Mouse (Mus musculus): Measurements from ENCODE around the gene Sycp2. TPM values are rescaled to one million over a fixed set of nuclear protein-coding genes. Genes with fewer than 3 reads are reported as not detected.

Gene Sycp2
- polyA plus RNA-seq, 1 experiment from 2014 or later, result 0.09 TPM

GRCm38 (mm10) chr2:178326750-178327465 is 80.6 kb downstream of the Sycp2 start:
- Histone ChIP-seq H3K4me3 (ENCODE audit: low read depth, low read length) (no peak overlapping the region), H3K36me3 (ENCODE audit: control insufficient read depth, insufficient read depth, low read length) (no peaks in the 10 kb centered on the region), H3K4me1 (ENCODE audit: control insufficient read depth, insufficient read depth, low read length) (peaks cover 5% of the 10 kb centered on the region), H3K27me3 (ENCODE audit: control insufficient read depth, insufficient read depth, low read length) (no peaks in the 10 kb centered on the region), H3K9ac (ENCODE audit: low read length) (no peak overlapping the region; the same call in none of the 2 replicates), H3K9me3 (ENCODE audit: control insufficient read depth, low read length) (no peaks in the 10 kb centered on the region), H3K4me2 (ENCODE audit: low read depth) (no peak overlapping the region), H3K27ac (ENCODE audit: low read depth, low read length) (peak overlapping the region; percentile 8; the same call in 1 of the 2 replicates)
- DNase-seq (ENCODE audit: low spot score) (no peak), ATAC-seq (ENCODE audit: insufficient read depth, low FRiP score, low TSS enrichment) (peak; percentile 31; the same call in 1 of the 2 replicates)
- WGBS, result 22% methylated on average over 5 of the region's 5 CpGs

- no peaks in the 10 kb centered on the region for H3K36me3 ChIP-seq (ENCODE audit: control insufficient read depth, insufficient read depth, low read length)
- H3K9me3 ChIP-seq (ENCODE audit: control insufficient read depth, low read length), result no peaks in the 10 kb centered on the region
- ATAC-seq (ENCODE audit: insufficient read depth, low FRiP score, low TSS enrichment) (no peak), DNase-seq (ENCODE audit: low spot score) (no peak)
- no peak overlapping the region for H3K4me3 ChIP-seq (ENCODE audit: low read depth, low read length)
- H3K9ac ChIP-seq (ENCODE audit: low read length), result no peak overlapping the region
- WGBS, result 96% methylated on average over 10 of the region's 10 CpGs
- H3K27me3 ChIP-seq (ENCODE audit: control insufficient read depth, insufficient read depth, low read length), result no peaks in the 10 kb centered on the region
- peaks cover 5% of the 10 kb centered on the region for H3K4me1 ChIP-seq (ENCODE audit: control insufficient read depth, insufficient read depth, low read length)
- H3K27ac ChIP-seq (ENCODE audit: low read depth, low read length), result no peak overlapping the region
- no peak overlapping the region for H3K4me2 ChIP-seq (ENCODE audit: low read depth)
Measured at GRCm38 (mm10) chr2:178326067-178326466, 81.4 kb downstream of the Sycp2 start.

GRCm38 (mm10) chr2:178324818-178325217 is 82.7 kb downstream of the Sycp2 start:
- no peak overlapping the region for H3K4me3 ChIP-seq (ENCODE audit: low read depth, low read length)
- no peak for DNase-seq (ENCODE audit: low spot score)
- no peak overlapping the region for H3K27ac ChIP-seq (ENCODE audit: low read depth, low read length)
- H3K9ac ChIP-seq (ENCODE audit: low read length), result no peak overlapping the region
- H3K4me1 ChIP-seq (ENCODE audit: control insufficient read depth, insufficient read depth, low read length), result peaks cover 5% of the 10 kb centered on the region
- H3K27me3 ChIP-seq (ENCODE audit: control insufficient read depth, insufficient read depth, low read length), result no peaks in the 10 kb centered on the region
- H3K4me2 ChIP-seq (ENCODE audit: low read depth), result no peak overlapping the region
- no peaks in the 10 kb centered on the region for H3K36me3 ChIP-seq (ENCODE audit: control insufficient read depth, insufficient read depth, low read length)
- 84% methylated on average over 4 of the region's 4 CpGs for WGBS
- no peaks in the 10 kb centered on the region for H3K9me3 ChIP-seq (ENCODE audit: control insufficient read depth, low read length)
- ATAC-seq (ENCODE audit: insufficient read depth, low FRiP score, low TSS enrichment), result no peak

- no peak for DNase-seq (ENCODE audit: low spot score)
Measured at GRCm38 (mm10) chr2:178324410-178324809, 83.1 kb downstream of the Sycp2 start.

GRCm38 (mm10) chr2:178321271-178321670 is 86.2 kb downstream of the Sycp2 start:
- no peaks in the 10 kb centered on the region for H3K4me1 ChIP-seq (ENCODE audit: control insufficient read depth, insufficient read depth, low read length)
- no peaks in the 10 kb centered on the region for H3K9me3 ChIP-seq (ENCODE audit: control insufficient read depth, low read length)
- no peaks in the 10 kb centered on the region for H3K27me3 ChIP-seq (ENCODE audit: control insufficient read depth, insufficient read depth, low read length)
- no peak overlapping the region for H3K9ac ChIP-seq (ENCODE audit: low read length)
- H3K4me2 ChIP-seq (ENCODE audit: low read depth), result no peak overlapping the region
- H3K27ac ChIP-seq (ENCODE audit: low read depth, low read length), result no peak overlapping the region
- DNase-seq (ENCODE audit: low spot score) (no peak), ATAC-seq (ENCODE audit: insufficient read depth, low FRiP score, low TSS enrichment) (no peak)
- no peaks in the 10 kb centered on the region for H3K36me3 ChIP-seq (ENCODE audit: control insufficient read depth, insufficient read depth, low read length)
- H3K4me3 ChIP-seq (ENCODE audit: low read depth, low read length), result no peak overlapping the region
- 88% methylated on average over 10 of the region's 10 CpGs for WGBS

More at GRCm38 (mm10) chr2:178324410-178324809, 83.1 kb downstream of the Sycp2 start:
- 95% methylated on average over 3 of the region's 3 CpGs for WGBS
- H3K27me3 ChIP-seq (ENCODE audit: control insufficient read depth, insufficient read depth, low read length), result no peaks in the 10 kb centered on the region
- no peak overlapping the region for H3K27ac ChIP-seq (ENCODE audit: low read depth, low read length)
- no peaks in the 10 kb centered on the region for H3K9me3 ChIP-seq (ENCODE audit: control insufficient read depth, low read length)
- H3K4me1 ChIP-seq (ENCODE audit: control insufficient read depth, insufficient read depth, low read length), result peaks cover 5% of the 10 kb centered on the region
- H3K4me3 ChIP-seq (ENCODE audit: low read depth, low read length), result no peak overlapping the region
- H3K4me2 ChIP-seq (ENCODE audit: low read depth), result no peak overlapping the region
- H3K9ac ChIP-seq (ENCODE audit: low read length), result no peak overlapping the region
- no peak for ATAC-seq (ENCODE audit: insufficient read depth, low FRiP score, low TSS enrichment)
- H3K36me3 ChIP-seq (ENCODE audit: control insufficient read depth, insufficient read depth, low read length), result no peaks in the 10 kb centered on the region

GRCm38 (mm10) chr2:178319766-178320165 is 87.7 kb downstream of the Sycp2 start:
- DNase-seq (ENCODE audit: low spot score), result no peak
- H3K9me3 ChIP-seq (ENCODE audit: control insufficient read depth, low read length), result no peaks in the 10 kb centered on the region

GRCm38 (mm10) chr2:178316281-178316680 is 91.2 kb downstream of the Sycp2 start:
- no peak overlapping the region for H3K9ac ChIP-seq (ENCODE audit: low read length)
- no peak overlapping the region for H3K4me3 ChIP-seq (ENCODE audit: low read depth, low read length)
- no peak overlapping the region for H3K27ac ChIP-seq (ENCODE audit: low read depth, low read length)
- 82% methylated on average over 1 of the region's 1 CpGs for WGBS
- no peak overlapping the region for H3K4me2 ChIP-seq (ENCODE audit: low read depth)
- H3K27me3 ChIP-seq (ENCODE audit: control insufficient read depth, insufficient read depth, low read length), result no peaks in the 10 kb centered on the region
- no peak for ATAC-seq (ENCODE audit: insufficient read depth, low FRiP score, low TSS enrichment)
- H3K4me1 ChIP-seq (ENCODE audit: control insufficient read depth, insufficient read depth, low read length), result no peaks in the 10 kb centered on the region
- no peaks in the 10 kb centered on the region for H3K9me3 ChIP-seq (ENCODE audit: control insufficient read depth, low read length)
- DNase-seq (ENCODE audit: low spot score), result no peak
- no peaks in the 10 kb centered on the region for H3K36me3 ChIP-seq (ENCODE audit: control insufficient read depth, insufficient read depth, low read length)

More at GRCm38 (mm10) chr2:178319766-178320165, 87.7 kb downstream of the Sycp2 start:
- Histone ChIP-seq H3K9ac (ENCODE audit: low read length) (no peak overlapping the region), H3K27ac (ENCODE audit: low read depth, low read length) (no peak overlapping the region), H3K4me1 (ENCODE audit: control insufficient read depth, insufficient read depth, low read length) (no peaks in the 10 kb centered on the region), H3K4me3 (ENCODE audit: low read depth, low read length) (no peak overlapping the region), H3K36me3 (ENCODE audit: control insufficient read depth, insufficient read depth, low read length) (no peaks in the 10 kb centered on the region), H3K4me2 (ENCODE audit: low read depth) (no peak overlapping the region), H3K27me3 (ENCODE audit: control insufficient read depth, insufficient read depth, low read length) (no peaks in the 10 kb centered on the region)
- 83% methylated on average over 7 of the region's 7 CpGs for WGBS
- ATAC-seq (ENCODE audit: insufficient read depth, low FRiP score, low TSS enrichment), result no peak

- Histone ChIP-seq H3K9me3 (ENCODE audit: control insufficient read depth, low read length) (no peaks in the 10 kb centered on the region), H3K4me3 (ENCODE audit: low read depth, low read length) (no peak overlapping the region), H3K36me3 (ENCODE audit: control insufficient read depth, insufficient read depth, low read length) (no peaks in the 10 kb centered on the region), H3K27me3 (ENCODE audit: control insufficient read depth, insufficient read depth, low read length) (no peaks in the 10 kb centered on the region), H3K27ac (ENCODE audit: low read depth, low read length) (no peak overlapping the region), H3K4me2 (ENCODE audit: low read depth) (no peak overlapping the region), H3K4me1 (ENCODE audit: control insufficient read depth, insufficient read depth, low read length) (no peaks in the 10 kb centered on the region), H3K9ac (ENCODE audit: low read length) (no peak overlapping the region)
- ATAC-seq (ENCODE audit: insufficient read depth, low FRiP score, low TSS enrichment) (no peak), DNase-seq (ENCODE audit: low spot score) (no peak)
- WGBS, result 85% methylated on average over 7 of the region's 7 CpGs
Measured at GRCm38 (mm10) chr2:178313539-178313938, 93.9 kb downstream of the Sycp2 start.

GRCm38 (mm10) chr2:178304669-178305068 is 102.8 kb downstream of the Sycp2 start:
- DNase-seq (ENCODE audit: low spot score) (no peak), ATAC-seq (ENCODE audit: insufficient read depth, low FRiP score, low TSS enrichment) (no peak)
- H3K27ac ChIP-seq (ENCODE audit: low read depth, low read length), result no peak overlapping the region
- H3K27me3 ChIP-seq (ENCODE audit: control insufficient read depth, insufficient read depth, low read length), result no peaks in the 10 kb centered on the region
- no peak overlapping the region for H3K4me3 ChIP-seq (ENCODE audit: low read depth, low read length)
- no peak overlapping the region for H3K4me2 ChIP-seq (ENCODE audit: low read depth)
- 81% methylated on average over 6 of the region's 6 CpGs for WGBS
- no peaks in the 10 kb centered on the region for H3K36me3 ChIP-seq (ENCODE audit: control insufficient read depth, insufficient read depth, low read length)
- H3K9ac ChIP-seq (ENCODE audit: low read length), result no peak overlapping the region
- H3K9me3 ChIP-seq (ENCODE audit: control insufficient read depth, low read length), result no peaks in the 10 kb centered on the region
- H3K4me1 ChIP-seq (ENCODE audit: control insufficient read depth, insufficient read depth, low read length), result 0 out of 2 replicates have a peak, but pooled peaks cover 11% of the 10 kb centered on the region
